Mouse (Mus musculus) embryonic fibroblast, embryonic 13.5 days (primary cell): ENCODE data around the gene Ugt1a7c.

Experiments
- CTCF ChIP-seq: IDR thresholded peaks from 2 replicates; pipeline ENCODE4 v1.5.1; 2011; ENCODE audit warnings: mild to moderate bottlenecking, control low read depth, low read length, moderate library complexity, borderline replicate concordance; ENCODE audit not compliant: insufficient read depth
- POLR2A ChIP-seq: IDR thresholded peaks from 2 replicates; pipeline ENCODE4 v1.6.1; 2011; ENCODE audit warnings: low read depth, mild to moderate bottlenecking, control low read depth, low read length, moderate library complexity

DNA sequence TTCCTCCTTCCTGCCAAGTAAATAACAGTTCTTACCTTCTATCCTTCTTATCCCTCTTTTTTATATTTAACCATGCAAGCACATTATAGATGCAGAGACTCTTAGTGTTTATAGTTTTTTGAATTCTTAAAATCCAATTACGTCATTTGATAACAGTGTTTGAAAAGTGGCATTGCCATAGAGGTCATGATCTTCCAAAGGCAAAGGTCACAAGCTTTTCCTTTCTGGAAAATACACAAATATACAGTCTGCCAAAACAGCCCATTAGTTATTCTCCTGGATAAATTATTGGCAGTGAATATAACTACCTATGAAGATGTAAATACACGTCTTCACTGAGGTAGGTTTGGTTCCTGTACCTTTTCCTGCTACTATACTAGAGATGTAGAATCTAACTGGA is 20.4 kb upstream of the Ugt1a7c start:
- no peak for TF ChIP-seq POLR2A
- no peak for TF ChIP-seq CTCF
